Mouse (Mus musculus): Measurements from ENCODE around the gene Nav1. TPM values are rescaled to one million over a fixed set of nuclear protein-coding genes. Genes with fewer than 3 reads are reported as not detected.

Nav1 gene
- polyA plus RNA-seq, 1 experiment from 2014 or later: 11.5 TPM

GRCm38 (mm10) chr1:135577793-135578192, 29.3 kb downstream of the Nav1 start:
- no peaks in the 10 kb centered on the region for H3K27me3 ChIP-seq (ENCODE audit: control insufficient read depth, insufficient read depth, low read depth, low read length)
- H3K9ac ChIP-seq (ENCODE audit: low read length): no peak overlapping the region
- 23% methylated on average over 2 of the region's 2 CpGs for WGBS
- H3K27ac ChIP-seq (ENCODE audit: low read length): no peak overlapping the region
- H3K4me1 ChIP-seq (replicated peaks; ENCODE audit: control insufficient read depth, insufficient read depth, low read length): peaks cover 15% of the 10 kb centered on the region
- no peaks in the 10 kb centered on the region for H3K36me3 ChIP-seq (ENCODE audit: control insufficient read depth, insufficient read depth, low read length)
- H3K4me3 ChIP-seq (ENCODE audit: low read length): no peak overlapping the region
- no peaks in the 10 kb centered on the region for H3K9me3 ChIP-seq (ENCODE audit: control insufficient read depth, low read length)
- no peak overlapping the region for H3K4me2 ChIP-seq (ENCODE audit: low read depth, low read length)
- ATAC-seq (ENCODE audit: low read depth): peak; percentile 56; the same call in 1 of the 2 replicates

- H3K9me3 ChIP-seq (ENCODE audit: control insufficient read depth, low read length): no peaks in the 10 kb centered on the region
- H3K27ac ChIP-seq (ENCODE audit: low read length): no peak overlapping the region
- no peak overlapping the region for H3K9ac ChIP-seq (ENCODE audit: low read length)
- no peak overlapping the region for H3K4me3 ChIP-seq (ENCODE audit: low read length)
- ATAC-seq (ENCODE audit: low read depth): no peak
- no peaks in the 10 kb centered on the region for H3K36me3 ChIP-seq (ENCODE audit: control insufficient read depth, insufficient read depth, low read length)
- H3K4me1 ChIP-seq (replicated peaks; ENCODE audit: control insufficient read depth, insufficient read depth, low read length): peaks cover 13% of the 10 kb centered on the region
- H3K4me2 ChIP-seq (ENCODE audit: low read depth, low read length): no peak overlapping the region
- no peaks in the 10 kb centered on the region for H3K27me3 ChIP-seq (ENCODE audit: control insufficient read depth, insufficient read depth, low read depth, low read length)
- 100% methylated on average over 1 of the region's 1 CpGs for WGBS
Measured at GRCm38 (mm10) chr1:135575393-135575792, 31.7 kb downstream of the Nav1 start.

- no peaks in the 10 kb centered on the region for H3K27me3 ChIP-seq (ENCODE audit: control insufficient read depth, insufficient read depth, low read depth, low read length)
- ATAC-seq (ENCODE audit: low read depth): no peak
- H3K4me3 ChIP-seq (ENCODE audit: low read length): no peak overlapping the region
- no peaks in the 10 kb centered on the region for H3K36me3 ChIP-seq (ENCODE audit: control insufficient read depth, insufficient read depth, low read length)
- no peak overlapping the region for H3K4me2 ChIP-seq (ENCODE audit: low read depth, low read length)
- WGBS: 72% methylated on average over 4 of the region's 4 CpGs
- peaks cover 13% of the 10 kb centered on the region for H3K4me1 ChIP-seq (replicated peaks; ENCODE audit: control insufficient read depth, insufficient read depth, low read length)
- no peaks in the 10 kb centered on the region for H3K9me3 ChIP-seq (ENCODE audit: control insufficient read depth, low read length)
- no peak overlapping the region for H3K27ac ChIP-seq (ENCODE audit: low read length)
- H3K9ac ChIP-seq (ENCODE audit: low read length): no peak overlapping the region
Measured at GRCm38 (mm10) chr1:135574451-135575208, 32.5 kb downstream of the Nav1 start.

DNA sequence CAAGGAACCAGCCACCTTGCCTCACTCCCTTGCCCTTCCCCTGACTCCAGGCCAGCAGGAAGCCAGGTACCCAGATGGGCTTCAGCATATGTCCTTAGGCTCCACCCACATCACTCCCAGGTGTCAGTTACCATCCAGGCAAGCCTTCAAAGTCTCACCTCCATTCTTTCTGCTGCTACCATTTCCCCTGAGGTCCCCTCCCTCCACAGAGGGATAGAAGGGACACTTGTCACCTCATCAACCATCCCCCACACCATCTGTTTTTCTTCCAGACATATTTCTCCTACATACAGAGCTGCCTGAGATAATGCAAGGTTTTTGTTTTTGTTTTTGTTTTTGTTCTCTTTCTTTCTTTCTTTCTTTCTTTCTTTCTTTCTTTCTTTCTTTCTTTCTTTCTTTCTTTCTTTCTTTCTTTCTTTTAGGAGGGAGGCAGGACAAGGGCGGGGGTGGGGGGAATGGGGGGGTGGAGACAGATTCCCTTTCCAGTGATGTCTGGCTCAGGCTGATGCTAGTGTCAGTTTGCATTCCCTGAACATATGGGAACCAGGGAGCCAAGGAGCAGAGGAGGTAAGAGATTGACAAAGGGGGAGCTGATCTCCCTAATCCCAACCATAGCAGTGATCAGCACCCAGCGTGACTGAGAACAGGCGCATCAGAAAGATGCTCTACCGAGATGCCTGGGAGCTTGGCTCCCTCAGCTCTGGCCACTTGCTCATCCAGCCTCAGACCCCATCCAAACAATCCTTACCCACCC, 34.8 kb downstream of the Nav1 start:
- 61% methylated on average over 4 of the region's 4 CpGs for WGBS
- no peaks in the 10 kb centered on the region for H3K9me3 ChIP-seq (ENCODE audit: control insufficient read depth, low read length)
- H3K4me2 ChIP-seq (ENCODE audit: low read depth, low read length): no peak overlapping the region
- H3K9ac ChIP-seq (ENCODE audit: low read length): no peak overlapping the region
- H3K36me3 ChIP-seq (ENCODE audit: control insufficient read depth, insufficient read depth, low read length): no peaks in the 10 kb centered on the region
- ATAC-seq (ENCODE audit: low read depth): no peak
- no peaks in the 10 kb centered on the region; the same call in 1 of the 2 replicates for H3K4me1 ChIP-seq (replicated peaks; ENCODE audit: control insufficient read depth, insufficient read depth, low read length)
- no peak overlapping the region for H3K4me3 ChIP-seq (ENCODE audit: low read length)
- no peaks in the 10 kb centered on the region for H3K27me3 ChIP-seq (ENCODE audit: control insufficient read depth, insufficient read depth, low read depth, low read length)
- H3K27ac ChIP-seq (ENCODE audit: low read length): no peak overlapping the region

DNA sequence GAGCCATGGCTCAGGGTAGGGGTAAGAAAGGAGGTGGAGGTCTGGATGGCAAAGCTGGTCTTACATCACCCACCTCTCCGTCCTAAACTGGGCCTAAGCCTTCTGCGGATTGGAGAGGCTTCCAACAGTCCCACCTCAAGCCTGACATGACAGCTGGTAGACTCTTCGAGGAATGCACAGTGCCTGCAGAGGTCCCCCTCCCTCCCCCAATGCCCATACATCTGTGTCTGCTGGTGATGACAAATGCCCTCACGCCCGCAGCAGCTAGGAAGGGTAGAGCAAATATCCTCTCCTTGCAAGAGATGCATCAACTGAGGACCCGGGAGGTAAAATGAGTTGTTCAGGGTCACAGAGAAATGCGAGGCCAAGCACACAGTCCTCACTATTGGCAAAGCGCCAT, 39.0 kb downstream of the Nav1 start:
- Histone ChIP-seq H3K9ac (ENCODE audit: low read length) (no peak overlapping the region), H3K4me1 (replicated peaks; ENCODE audit: control insufficient read depth, insufficient read depth, low read length) (peaks cover 19% of the 10 kb centered on the region)
- WGBS: 65% methylated on average over 8 of the region's 8 CpGs

GRCm38 (mm10) chr1:135566611-135567010, 40.5 kb downstream of the Nav1 start:
- H3K9ac ChIP-seq (ENCODE audit: low read length): no peak overlapping the region
- WGBS: 75% methylated on average over 7 of the region's 7 CpGs
- peaks cover 31% of the 10 kb centered on the region for H3K4me1 ChIP-seq (replicated peaks; ENCODE audit: control insufficient read depth, insufficient read depth, low read length)
- H3K9me3 ChIP-seq (ENCODE audit: control insufficient read depth, low read length): no peaks in the 10 kb centered on the region
- no peaks in the 10 kb centered on the region for H3K27me3 ChIP-seq (ENCODE audit: control insufficient read depth, insufficient read depth, low read depth, low read length)
- H3K27ac ChIP-seq (ENCODE audit: low read length): no peak overlapping the region
- no peak for ATAC-seq (ENCODE audit: low read depth)
- H3K4me2 ChIP-seq (ENCODE audit: low read depth, low read length): no peak overlapping the region
- no peak overlapping the region for H3K4me3 ChIP-seq (ENCODE audit: low read length)
- H3K36me3 ChIP-seq (ENCODE audit: control insufficient read depth, insufficient read depth, low read length): no peaks in the 10 kb centered on the region

More for the DNA sequence above, 39.0 kb downstream of the Nav1 start:
- H3K27me3 ChIP-seq (ENCODE audit: control insufficient read depth, insufficient read depth, low read depth, low read length): no peaks in the 10 kb centered on the region
- no peak overlapping the region for H3K27ac ChIP-seq (ENCODE audit: low read length)
- H3K4me3 ChIP-seq (ENCODE audit: low read length): no peak overlapping the region
- no peak for ATAC-seq (ENCODE audit: low read depth)
- H3K4me2 ChIP-seq (ENCODE audit: low read depth, low read length): no peak overlapping the region
- H3K9me3 ChIP-seq (ENCODE audit: control insufficient read depth, low read length): no peaks in the 10 kb centered on the region
- H3K36me3 ChIP-seq (ENCODE audit: control insufficient read depth, insufficient read depth, low read length): no peaks in the 10 kb centered on the region

DNA sequence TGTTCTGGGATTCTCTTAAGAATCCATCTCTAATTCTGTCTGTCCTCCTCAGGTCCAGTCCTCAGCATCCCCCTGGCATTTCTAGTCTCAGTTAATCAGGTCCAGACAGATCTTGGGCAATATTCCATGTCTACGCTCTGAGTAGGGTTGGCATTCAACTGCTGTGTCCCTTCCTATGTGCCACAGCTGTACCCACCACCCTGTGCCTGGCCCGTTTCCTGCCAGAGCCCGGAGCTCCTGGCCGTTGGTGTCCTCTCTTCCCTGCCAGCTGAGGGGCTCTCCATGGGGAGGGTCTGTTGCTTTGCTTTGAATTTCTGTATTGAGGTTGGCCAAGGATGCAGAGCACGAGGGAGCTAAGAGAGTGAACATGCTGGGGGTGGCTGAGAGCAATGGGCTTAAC, 41.3 kb downstream of the Nav1 start:
- Histone ChIP-seq H3K4me2 (ENCODE audit: low read depth, low read length) (no peak overlapping the region), H3K4me1 (replicated peaks; ENCODE audit: control insufficient read depth, insufficient read depth, low read length) (peaks cover 38% of the 10 kb centered on the region), H3K4me3 (ENCODE audit: low read length) (no peak overlapping the region), H3K36me3 (ENCODE audit: control insufficient read depth, insufficient read depth, low read length) (no peaks in the 10 kb centered on the region), H3K27ac (ENCODE audit: low read length) (no peak overlapping the region), H3K9ac (ENCODE audit: low read length) (no peak overlapping the region), H3K9me3 (ENCODE audit: control insufficient read depth, low read length) (no peaks in the 10 kb centered on the region), H3K27me3 (ENCODE audit: control insufficient read depth, insufficient read depth, low read depth, low read length) (no peaks in the 10 kb centered on the region)
- WGBS: 68% methylated on average over 5 of the region's 5 CpGs
- no peak for ATAC-seq (ENCODE audit: low read depth)

DNA sequence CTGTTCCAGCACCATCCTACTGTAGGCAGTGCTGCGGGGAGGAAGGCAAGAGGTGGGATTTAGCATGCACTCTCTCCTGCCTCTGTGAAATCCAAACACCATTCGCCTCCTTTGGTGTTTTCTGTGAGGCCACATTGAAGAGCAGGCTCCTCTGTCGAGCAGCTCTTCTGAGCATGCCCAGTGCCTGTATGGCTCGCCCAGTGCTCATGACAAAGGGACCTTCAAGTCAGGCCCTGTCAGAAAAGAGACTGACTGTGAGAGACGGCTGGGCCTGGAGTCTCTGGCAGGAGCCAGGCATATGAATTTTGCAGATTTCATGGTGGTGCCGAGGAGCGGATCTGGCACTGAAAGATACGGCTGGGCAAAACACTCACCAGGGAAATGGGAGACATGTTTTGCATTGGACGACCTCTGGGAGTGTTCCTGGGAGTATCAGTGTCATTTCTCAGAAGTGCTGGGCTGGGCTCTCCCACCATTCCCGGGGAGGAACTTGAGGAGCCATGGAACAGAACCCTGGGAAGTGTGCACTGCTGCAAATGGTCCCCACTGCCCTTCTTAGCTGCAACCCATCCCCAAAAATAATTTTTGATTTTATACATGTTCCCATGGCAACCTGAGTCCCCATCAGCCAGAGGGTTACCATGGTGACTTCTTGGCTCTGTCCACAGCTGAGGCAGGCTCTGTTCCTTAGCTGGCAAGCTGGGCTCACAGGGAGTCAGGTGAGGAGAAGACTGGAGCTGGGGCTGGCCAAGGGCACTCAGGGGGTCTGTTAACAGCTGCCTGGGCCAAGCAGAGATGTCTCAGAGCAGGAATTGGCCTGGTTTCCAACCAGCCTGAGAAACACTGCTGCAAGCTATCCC, 42.2 kb downstream of the Nav1 start:
- no peaks in the 10 kb centered on the region for H3K27me3 ChIP-seq (ENCODE audit: control insufficient read depth, insufficient read depth, low read depth, low read length)
- no peaks in the 10 kb centered on the region for H3K9me3 ChIP-seq (ENCODE audit: control insufficient read depth, low read length)
- H3K4me3 ChIP-seq (ENCODE audit: low read length): no peak overlapping the region
- peaks cover 42% of the 10 kb centered on the region for H3K4me1 ChIP-seq (replicated peaks; ENCODE audit: control insufficient read depth, insufficient read depth, low read length)
- no peak overlapping the region for H3K4me2 ChIP-seq (ENCODE audit: low read depth, low read length)
- no peaks in the 10 kb centered on the region for H3K36me3 ChIP-seq (ENCODE audit: control insufficient read depth, insufficient read depth, low read length)
- H3K27ac ChIP-seq (ENCODE audit: low read length): peak overlapping the region; percentile 24; the same call in 1 of the 2 replicates
- no peak overlapping the region for H3K9ac ChIP-seq (ENCODE audit: low read length)
- ATAC-seq (ENCODE audit: low read depth): no peak
- 46% methylated on average over 10 of the region's 10 CpGs for WGBS

Data from lung, embryonic 16.5 days (tissue).